Mouse (Mus musculus) E14TG2a.4 (cell line): ENCODE data around the gene Gm6583.

ENCODE experiments used
- H3K27me3 ChIP-seq: 2 replicates; pipeline ENCODE4 v1.6.1; 2014; ENCODE audit warnings: low read length, control low read depth; ENCODE audit not compliant: insufficient read depth
- H3K36me3 ChIP-seq: 2 replicates; pipeline ENCODE4 v1.6.1; 2014; ENCODE audit warnings: low read length, control low read depth; ENCODE audit not compliant: insufficient read depth
- H3K4me1 ChIP-seq: replicated peaks from 2 replicates; pipeline ENCODE4 v1.6.1; 2014; ENCODE audit warnings: low read depth, low read length, control low read depth
- H3K4me3 ChIP-seq: replicated peaks from 2 replicates; pipeline ENCODE4 v1.5.1; 2014; ENCODE audit warnings: mild to moderate bottlenecking, low read length
- H3K9me3 ChIP-seq: 2 replicates; pipeline ENCODE4 v1.6.1; 2014; ENCODE audit warnings: low read length, control low read depth
- CTCF ChIP-seq: conservative IDR thresholded peaks from 2 replicates; pipeline ENCODE4 v1.5.1; 2014; ENCODE audit warnings: low read length
- NANOG ChIP-seq: IDR thresholded peaks from 2 replicates; pipeline ENCODE4 v1.6.1; 2014; ENCODE audit warnings: borderline replicate concordance, low read length, mixed read lengths
- POU5F1 ChIP-seq: IDR thresholded peaks from 2 replicates; pipeline ENCODE4 v1.6.1; 2014; ENCODE audit warnings: low read length, borderline replicate concordance

Gm6583 gene

DNA sequence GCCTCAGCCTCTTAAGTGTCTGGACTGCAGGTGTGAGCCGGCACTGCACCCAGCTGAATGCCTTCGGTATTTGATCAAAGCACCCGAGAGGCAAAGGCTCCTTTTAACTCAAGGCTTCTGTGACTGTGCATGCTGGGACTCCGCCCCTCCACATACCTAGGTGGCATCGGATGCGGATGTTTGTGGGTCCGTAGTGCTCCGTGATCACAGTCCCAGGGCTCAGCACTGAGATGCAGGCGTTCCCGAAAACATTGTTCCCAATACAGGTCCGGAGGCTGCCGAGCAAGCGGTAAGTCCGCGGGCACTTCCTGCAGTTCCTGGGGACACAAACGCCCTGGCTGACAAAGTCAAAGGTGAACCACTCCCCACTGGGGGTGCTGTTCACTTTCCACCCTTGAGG lies 35.2 kb upstream of the Gm6583 start:
- peaks cover 58% of the 10 kb centered on the region for H3K4me1 ChIP-seq
- no peaks in the 10 kb centered on the region for H3K9me3 ChIP-seq
- TF ChIP-seq NANOG (no peak), CTCF (0 out of 2 replicates have a peak, but pooled peaks have one; percentile 11)
- H3K36me3 ChIP-seq = no peaks in the 10 kb centered on the region
- H3K4me3 ChIP-seq = peak overlapping the region; percentile 66
- peaks cover 67% of the 10 kb centered on the region for H3K27me3 ChIP-seq

GRCm38 (mm10) chr5:112389352-112389751 lies 33.5 kb upstream of the Gm6583 start:
- Histone ChIP-seq H3K36me3 (no peaks in the 10 kb centered on the region), H3K4me1 (peaks cover 52% of the 10 kb centered on the region), H3K4me3 (no peak overlapping the region), H3K27me3 (peaks cover 54% of the 10 kb centered on the region), H3K9me3 (no peaks in the 10 kb centered on the region)
- TF ChIP-seq CTCF (no peak), POU5F1 (no peak), NANOG (no peak)

DNA sequence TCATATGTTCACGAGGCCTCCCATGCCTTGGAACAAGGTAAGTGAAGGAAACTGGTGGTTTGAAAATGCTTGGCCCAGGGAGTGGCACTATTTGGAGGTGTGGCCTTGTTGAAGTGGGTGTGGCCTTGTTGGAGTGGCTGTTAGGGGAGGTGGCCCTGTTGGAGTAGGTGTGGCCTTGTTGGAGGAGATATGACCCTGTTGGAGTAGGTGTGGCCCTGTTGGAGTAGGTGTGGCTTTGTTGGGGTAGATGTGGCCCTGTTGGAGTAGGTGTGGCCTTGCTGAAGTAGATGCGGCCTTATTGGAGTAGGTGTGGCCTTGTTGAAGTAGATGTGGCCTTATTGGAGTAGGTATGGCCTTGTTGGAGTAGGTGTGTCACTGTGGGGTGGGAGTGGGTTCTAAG lies 30.1 kb upstream of the Gm6583 start:
- no peak for TF ChIP-seq NANOG
- no peak for TF ChIP-seq POU5F1
- no peak for TF ChIP-seq CTCF
- H3K4me3 ChIP-seq = no peak overlapping the region

GRCm38 (mm10) chr5:112384805-112385472 lies 29.1 kb upstream of the Gm6583 start:
- H3K4me1 ChIP-seq = peaks cover 23% of the 10 kb centered on the region
- H3K27me3 ChIP-seq = peaks cover 13% of the 10 kb centered on the region
- TF ChIP-seq POU5F1 (no peak), NANOG (no peak), CTCF (no peak)
- no peak overlapping the region for H3K4me3 ChIP-seq
- H3K36me3 ChIP-seq = peaks cover 11% of the 10 kb centered on the region
- no peaks in the 10 kb centered on the region for H3K9me3 ChIP-seq

More for the DNA sequence above, 30.1 kb upstream of the Gm6583 start:
- H3K4me1 ChIP-seq = peaks cover 27% of the 10 kb centered on the region
- H3K36me3 ChIP-seq = 0 out of 2 replicates have a peak, but pooled peaks cover under 1% of the 10 kb centered on the region
- no peaks in the 10 kb centered on the region for H3K9me3 ChIP-seq
- H3K27me3 ChIP-seq = peaks cover 20% of the 10 kb centered on the region

- Histone ChIP-seq H3K27me3 (no peaks in the 10 kb centered on the region), H3K4me1 (peaks cover 22% of the 10 kb centered on the region), H3K36me3 (peaks cover 32% of the 10 kb centered on the region), H3K4me3 (no peak overlapping the region), H3K9me3 (no peaks in the 10 kb centered on the region)
- TF ChIP-seq NANOG (no peak), CTCF (no peak), POU5F1 (no peak)
These were observed 27.0 kb upstream of the Gm6583 start for GRCm38 (mm10) chr5:112382641-112383330.

GRCm38 (mm10) chr5:112382042-112382441 lies 26.2 kb upstream of the Gm6583 start:
- peaks cover 22% of the 10 kb centered on the region for H3K4me1 ChIP-seq
- TF ChIP-seq NANOG (no peak), CTCF (no peak), POU5F1 (no peak)
- H3K36me3 ChIP-seq = peaks cover 38% of the 10 kb centered on the region
- no peaks in the 10 kb centered on the region for H3K9me3 ChIP-seq
- H3K4me3 ChIP-seq = no peak overlapping the region
- H3K27me3 ChIP-seq = no peaks in the 10 kb centered on the region

GRCm38 (mm10) chr5:112381154-112381553 lies 25.3 kb upstream of the Gm6583 start:
- no peaks in the 10 kb centered on the region for H3K27me3 ChIP-seq
- TF ChIP-seq NANOG = no peak
- TF ChIP-seq POU5F1 = no peak
- no peak for TF ChIP-seq CTCF
- H3K9me3 ChIP-seq = no peaks in the 10 kb centered on the region
- H3K4me3 ChIP-seq = no peak overlapping the region
- H3K36me3 ChIP-seq = peaks cover 40% of the 10 kb centered on the region
- peaks cover 13% of the 10 kb centered on the region for H3K4me1 ChIP-seq

GRCm38 (mm10) chr5:112378716-112379115 lies 22.9 kb upstream of the Gm6583 start:
- Histone ChIP-seq H3K9me3 (no peaks in the 10 kb centered on the region), H3K27me3 (no peaks in the 10 kb centered on the region), H3K4me3 (no peak overlapping the region), H3K4me1 (peaks cover 24% of the 10 kb centered on the region), H3K36me3 (peaks cover 62% of the 10 kb centered on the region)
- TF ChIP-seq NANOG (no peak), POU5F1 (no peak), CTCF (no peak)

DNA sequence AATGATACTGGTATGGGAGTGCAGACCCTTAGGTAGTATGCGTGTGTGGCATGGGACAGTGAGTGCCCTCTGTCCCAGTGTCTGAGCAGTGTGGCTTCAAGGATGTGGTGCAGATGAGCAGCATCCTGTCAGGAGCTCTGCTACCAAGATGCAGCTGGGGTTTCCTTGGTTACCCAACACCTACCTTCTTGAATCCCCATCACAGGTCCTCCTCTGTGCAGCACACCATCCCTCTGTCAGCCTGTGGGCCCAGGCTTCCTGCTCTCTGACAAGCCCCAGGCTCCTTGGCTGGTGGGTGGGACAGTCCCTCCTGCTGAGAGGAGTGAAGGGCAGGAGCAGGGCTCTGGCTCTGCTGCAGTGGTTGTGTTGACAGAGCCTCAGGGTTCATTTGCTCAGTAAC lies 21.5 kb upstream of the Gm6583 start:
- TF ChIP-seq CTCF = no peak
- no peak for TF ChIP-seq NANOG
- TF ChIP-seq POU5F1 = no peak
- Histone ChIP-seq H3K4me3 (no peak overlapping the region), H3K27me3 (no peaks in the 10 kb centered on the region), H3K36me3 (peaks cover 76% of the 10 kb centered on the region), H3K4me1 (peaks cover 24% of the 10 kb centered on the region), H3K9me3 (no peaks in the 10 kb centered on the region)
